Mouse (Mus musculus) cerebellum, postnatal 25 days (tissue): ENCODE results near the gene Gm21750.
A peak's percentile ranks its signal among the peaks of the same experiment; 100 is the strongest.
"Not testable (repeated sequence)": the region's sequence is repeated elsewhere in the genome, so short reads cannot be mapped to it uniquely, and the experiment has no call there.

Source experiments
- DNase-seq, 2 experiments: peaks; one replicate each; pipeline ENCODE4 v3.0.0; 2021; ENCODE audit warnings: mixed read lengths in 2 of 2

Gm21750 gene

GRCm38 (mm10) chr14:73660925-73661324 lies at the start of gene Gm21750:
TSS of gene Gm21750 (plus strand) at chr14:73661225.
- not testable (repeated sequence) for DNase-seq

GRCm38 (mm10) chr14:73614961-73615360 lies 46.1 kb upstream of the Gm21750 start:
- DNase-seq, result not testable (repeated sequence)

GRCm38 (mm10) chr14:73620880-73621279 lies 40.1 kb upstream of the Gm21750 start:
- DNase-seq, result no peak

- no peak for DNase-seq
Observed at GRCm38 (mm10) chr14:73622988-73623387, 38.0 kb upstream of the Gm21750 start.

- no peak for DNase-seq
Observed at GRCm38 (mm10) chr14:73625469-73625868, 35.6 kb upstream of the Gm21750 start.

- DNase-seq, result no peak
Observed at GRCm38 (mm10) chr14:73631511-73631910, 29.5 kb upstream of the Gm21750 start.

GRCm38 (mm10) chr14:73632648-73633263 lies 28.3 kb upstream of the Gm21750 start:
- DNase-seq, result peak; percentile 68 to 75

- no peak for DNase-seq
Observed at GRCm38 (mm10) chr14:73634356-73634755, 26.7 kb upstream of the Gm21750 start.

GRCm38 (mm10) chr14:73637460-73637859 lies 23.6 kb upstream of the Gm21750 start:
- no peak for DNase-seq

- no peak for DNase-seq
Observed at GRCm38 (mm10) chr14:73650179-73650578, 10.8 kb upstream of the Gm21750 start.

- DNase-seq, result no peak
Observed at GRCm38 (mm10) chr14:73670091-73670490, 9.1 kb downstream of the Gm21750 start.

GRCm38 (mm10) chr14:73687726-73688125 lies 26.7 kb downstream of the Gm21750 start:
- DNase-seq, result no peak

GRCm38 (mm10) chr14:73688427-73688826 lies 27.4 kb downstream of the Gm21750 start:
- no peak for DNase-seq

GRCm38 (mm10) chr14:73700256-73700655 lies 39.2 kb downstream of the Gm21750 start:
- no peak for DNase-seq

GRCm38 (mm10) chr14:73709412-73710110 lies 48.5 kb downstream of the Gm21750 start:
- no peak for DNase-seq
